Mouse (Mus musculus) heart, embryonic 14.5 days (tissue): ENCODE data around the gene Nelfcd. TPM values are rescaled to one million over a fixed set of nuclear protein-coding genes. Genes with fewer than 3 reads are reported as not detected.

ENCODE experiments used
- ATAC-seq: fragments of 200-750 bp; cut with Nextera tagmentation; 2 replicates; pipeline ENCODE4 v1.8.0; 2017; ENCODE audit warnings: low read depth, moderate TSS enrichment; ENCODE audit not compliant: insufficient number of reproducible peaks, insufficient read depth, low FRiP score
- H3K27ac ChIP-seq, 2 experiments: fragments of 200-500 bp in 1 of 2; fragments of 300-500 bp in 1 of 2; sonication (generic) in 1 of 2; replicated peaks in 1 of 2; 2 replicates each; pipeline ENCODE4 v1.5.1; 2012 to 2014; ENCODE audit warnings: low read depth in 2 of 2, low read length in 2 of 2, control low read depth in 1 of 2, mild to moderate bottlenecking in 1 of 2, mixed read lengths in 1 of 2; ENCODE audit not compliant: control insufficient read depth in 1 of 2, insufficient read depth in 1 of 2
- H3K27me3 ChIP-seq: fragments of 300-500 bp; sonication (generic); 2 replicates; pipeline ENCODE4 v1.6.1; 2014; ENCODE audit warnings: mild to moderate bottlenecking, low read length, control low read depth; ENCODE audit not compliant: control insufficient read depth, insufficient read depth
- H3K36me3 ChIP-seq: fragments of 300-500 bp; sonication (generic); 2 replicates; pipeline ENCODE4 v1.6.1; 2014; ENCODE audit warnings: mild to moderate bottlenecking, control low read depth, low read length, mixed read lengths; ENCODE audit not compliant: control insufficient read depth, insufficient read depth
- H3K4me1 ChIP-seq, 2 experiments: fragments of 200-500 bp in 1 of 2; fragments of 300-500 bp in 1 of 2; sonication (generic) in 1 of 2; 2 replicates each; pipeline ENCODE4 v1.6.1; 2012 to 2014; ENCODE audit warnings: low read length in 2 of 2, control low read depth in 1 of 2, mixed read lengths in 1 of 2; ENCODE audit not compliant: control insufficient read depth in 2 of 2, insufficient read depth in 2 of 2
- H3K4me2 ChIP-seq: fragments of 300-500 bp; sonication (generic); 2 replicates; pipeline ENCODE4 v1.6.1; 2014; ENCODE audit warnings: mild to moderate bottlenecking, low read length
- H3K4me3 ChIP-seq, 2 experiments: fragments of 200-500 bp in 1 of 2; fragments of 300-500 bp in 1 of 2; sonication (generic) in 1 of 2; 2 replicates each; pipeline ENCODE4 v1.5.1; 2012 to 2014; ENCODE audit warnings: low read length in 2 of 2, mild to moderate bottlenecking in 2 of 2, control low read depth in 1 of 2, low read depth in 1 of 2, moderate library complexity in 1 of 2; ENCODE audit not compliant: control insufficient read depth in 1 of 2, insufficient read depth in 1 of 2
- H3K9ac ChIP-seq: fragments of 300-500 bp; sonication (generic); 2 replicates; pipeline ENCODE4 v1.6.1; 2014; ENCODE audit warnings: mild to moderate bottlenecking, low read length
- H3K9me3 ChIP-seq: fragments of 300-500 bp; sonication (generic); 2 replicates; pipeline ENCODE4 v1.6.1; 2016; ENCODE audit warnings: low read length, control low read depth; ENCODE audit not compliant: control insufficient read depth
- WGBS: fragments of 180-500 bp; shearing (Covaris S2); extraction: QIAGEN DNeasy Blood & Tissue Kit; methylation state at CpG from one replicate; pipeline ENCODE4 v1.1.7; 2014; 5-methylcytosine and 5-hydroxymethylcytosine counted together
- polyA plus RNA-seq: library from polyadenylated mRNA; unstranded; fragments of >200 nt; fragmentation: Nextera tagmentation; extraction: Ambion mirVana; gene quantifications from 2 replicates; pipeline ENCODE4 v1.2.1, GENCODE M21; 2014

Gene Nelfcd
- polyA plus RNA-seq, 1 experiment from 2014 or later, result 79.3 TPM

DNA sequence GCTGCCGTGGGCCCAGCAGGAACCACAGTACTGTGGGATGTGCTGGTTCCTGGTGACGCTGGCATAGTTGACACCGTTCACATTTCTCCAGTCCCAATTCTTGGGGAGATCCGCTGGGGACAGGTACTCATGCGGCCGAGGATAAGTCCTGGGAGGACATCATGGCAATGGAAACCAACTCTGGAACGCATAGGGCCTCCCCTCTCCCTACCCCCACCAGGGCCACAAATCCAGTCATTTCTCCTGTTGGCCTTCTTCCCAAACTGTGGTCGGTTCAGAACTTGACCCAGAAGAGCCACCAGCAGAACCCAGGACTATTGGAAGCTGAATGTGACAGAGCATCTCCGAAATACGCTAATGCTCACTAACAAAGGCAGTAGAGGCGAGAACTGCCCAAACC, 22.6 kb downstream of the Nelfcd start:
- no peak for ATAC-seq
- peak overlapping the region; percentile 67 to 80 for H3K4me3 ChIP-seq
- no peaks in the 10 kb centered on the region for H3K27me3 ChIP-seq
- H3K36me3 ChIP-seq, result peaks cover 13% of the 10 kb centered on the region; the same call in 1 of the 2 replicates
- peak overlapping the region; percentile 77 for H3K9ac ChIP-seq
- H3K4me2 ChIP-seq, result peak overlapping the region; percentile 91
- peaks cover 17 to 26% of the 10 kb centered on the region in 2 experiments for H3K4me1 ChIP-seq
- no peaks in the 10 kb centered on the region for H3K9me3 ChIP-seq
- H3K27ac ChIP-seq, result no peak overlapping the region
- 68% methylated on average over 11 of the region's 11 CpGs for WGBS

DNA sequence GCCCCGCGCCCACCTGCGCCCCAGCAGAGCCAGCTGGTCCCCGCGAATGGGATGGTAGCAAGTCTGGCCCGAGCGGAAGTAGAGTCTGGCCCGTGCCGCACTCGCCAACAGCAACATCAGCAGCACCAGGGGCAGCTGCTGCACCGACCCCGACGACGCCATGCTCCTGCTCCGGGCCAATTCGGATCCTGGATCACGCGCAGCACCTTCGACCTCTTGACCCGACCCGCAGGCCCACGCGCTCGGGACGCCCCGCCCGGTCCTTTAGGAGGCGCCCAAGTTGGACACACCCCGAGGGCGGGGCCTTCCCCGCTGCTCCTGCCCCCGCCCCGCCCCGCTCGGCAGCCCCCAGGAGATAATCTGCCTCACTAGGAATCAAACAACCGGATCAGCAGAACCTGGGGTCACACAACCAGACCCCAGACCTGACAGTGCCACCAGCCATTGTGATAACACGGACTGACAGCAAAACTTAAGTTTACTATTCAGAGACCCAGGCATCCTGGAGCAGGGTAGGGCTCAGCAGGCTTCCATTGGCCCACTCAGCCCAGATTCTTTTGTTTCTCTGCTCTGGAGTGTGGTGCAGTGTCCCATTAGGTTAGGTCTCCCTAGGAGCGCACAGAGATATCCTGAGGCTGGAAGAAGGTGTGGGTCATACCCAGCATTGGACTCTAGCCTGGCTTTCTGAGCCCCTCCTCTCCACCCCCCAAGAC, 23.3 kb downstream of the Nelfcd start, which contains the start of gene Ctsz:
Ctsz (minus strand) TSS at position 303 of the 713 bp plus-strand sequence.
- ATAC-seq, result peak; percentile 45; the same call in 1 of the 2 replicates
- Histone ChIP-seq H3K9me3 (no peaks in the 10 kb centered on the region), H3K36me3 (peaks cover 8% of the 10 kb centered on the region; the same call in 1 of the 2 replicates), H3K27me3 (no peaks in the 10 kb centered on the region), H3K4me2 (peak within 1 kb of the TSS; percentile 91), H3K4me1 (peaks cover 19 to 28% of the 10 kb centered on the region in 2 experiments), H3K27ac (no peak within 1 kb of the TSS; a peak in 1 of 4 replicates), H3K4me3 (peak within 1 kb of the TSS; percentile 67 to 80), H3K9ac (peak within 1 kb of the TSS; percentile 77)
- under 1% methylated on average over 38 of the region's 38 CpGs for WGBS

DNA sequence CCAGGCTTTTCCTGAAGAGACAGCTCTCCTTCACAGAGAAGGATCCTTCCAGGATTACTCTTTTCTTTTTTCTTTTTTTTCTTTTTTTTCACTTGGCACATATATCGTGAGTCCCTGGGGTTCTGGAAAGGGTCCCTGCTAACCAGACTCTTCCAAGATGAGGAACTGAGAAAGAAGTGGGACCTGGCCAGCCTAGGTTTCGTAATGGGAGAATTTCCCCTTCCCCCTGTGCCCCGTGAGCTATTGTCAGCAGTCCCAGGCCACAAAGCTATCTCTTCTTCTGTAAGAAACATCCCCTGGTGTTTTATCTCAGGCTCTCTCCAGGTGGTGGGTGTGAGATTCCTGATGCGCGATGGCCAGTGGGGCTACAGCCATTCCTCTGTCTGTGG, 23.8 kb downstream of the Nelfcd start:
- Histone ChIP-seq H3K9me3 (no peaks in the 10 kb centered on the region), H3K9ac (0 out of 2 replicates have a peak overlapping the region, but pooled peaks have one; percentile 77), H3K4me1 (peaks cover 20 to 28% of the 10 kb centered on the region in 2 experiments), H3K4me3 (peak overlapping the region in 1 of 2 experiments; percentile 67; a peak in 1 of 4 replicates), H3K36me3 (peaks cover 8% of the 10 kb centered on the region; the same call in 1 of the 2 replicates), H3K27ac (no peak overlapping the region; a peak in 1 of 4 replicates), H3K27me3 (no peaks in the 10 kb centered on the region), H3K4me2 (peak overlapping the region; percentile 91)
- WGBS, result 28% methylated on average over 5 of the region's 5 CpGs
- ATAC-seq, result no peak

DNA sequence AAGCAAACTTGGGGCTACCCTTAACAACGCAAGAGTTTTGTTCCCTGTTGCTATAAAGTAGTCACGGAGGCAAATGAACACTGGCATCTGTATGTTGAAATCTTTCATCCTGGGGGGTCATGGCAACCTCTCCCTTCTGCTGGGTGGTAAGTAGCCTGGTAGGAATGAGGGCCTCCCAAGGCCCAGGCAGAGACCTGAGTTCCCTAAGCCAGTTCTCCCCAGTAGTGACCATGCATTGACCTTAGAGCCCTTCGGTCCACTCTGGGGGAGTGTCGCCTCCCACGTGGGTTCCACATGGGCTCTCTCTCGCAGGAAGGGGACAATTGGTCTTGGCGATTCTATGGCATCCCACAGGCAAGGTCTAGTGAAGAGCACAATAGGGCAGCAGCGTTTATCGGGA, 24.4 kb downstream of the Nelfcd start:
- WGBS, result 87% methylated on average over 9 of the region's 9 CpGs

DNA sequence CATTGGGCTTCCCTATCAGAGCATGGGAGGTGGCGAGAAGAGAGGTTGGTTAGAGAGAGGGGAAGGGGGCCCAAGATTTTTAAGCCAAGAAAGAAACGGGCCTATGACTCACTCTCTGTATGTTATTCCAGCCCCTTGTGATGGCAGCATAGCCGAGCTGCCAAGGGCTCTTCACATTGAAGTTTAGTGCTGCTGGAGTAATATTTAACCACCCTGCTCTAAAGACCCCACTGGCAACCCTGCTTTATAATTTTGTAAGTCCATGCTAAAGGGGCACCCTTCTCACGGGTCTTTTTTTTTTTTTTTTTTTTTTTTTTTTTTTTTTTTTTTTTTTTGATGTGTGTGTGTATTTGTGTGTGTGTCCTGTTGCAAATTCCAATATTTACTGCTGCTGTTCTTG, 26.3 kb downstream of the Nelfcd start:
- Histone ChIP-seq H3K4me2 (no peak overlapping the region), H3K36me3 (no peaks in the 10 kb centered on the region), H3K9me3 (no peaks in the 10 kb centered on the region), H3K4me3 (no peak overlapping the region), H3K4me1 (peaks cover 20 to 28% of the 10 kb centered on the region in 2 experiments), H3K27ac (no peak overlapping the region), H3K9ac (no peak overlapping the region), H3K27me3 (no peaks in the 10 kb centered on the region)
- ATAC-seq, result no peak
- 56% methylated on average over 4 of the region's 4 CpGs for WGBS

More for the DNA sequence above, 24.4 kb downstream of the Nelfcd start:
- H3K9ac ChIP-seq, result no peak overlapping the region
- H3K4me3 ChIP-seq, result no peak overlapping the region
- H3K36me3 ChIP-seq, result peaks cover 6% of the 10 kb centered on the region; the same call in 1 of the 2 replicates
- H3K27ac ChIP-seq, result no peak overlapping the region
- no peak for ATAC-seq
- no peaks in the 10 kb centered on the region for H3K9me3 ChIP-seq
- H3K27me3 ChIP-seq, result no peaks in the 10 kb centered on the region
- no peak overlapping the region for H3K4me2 ChIP-seq
- peaks cover 20 to 28% of the 10 kb centered on the region in 2 experiments for H3K4me1 ChIP-seq

DNA sequence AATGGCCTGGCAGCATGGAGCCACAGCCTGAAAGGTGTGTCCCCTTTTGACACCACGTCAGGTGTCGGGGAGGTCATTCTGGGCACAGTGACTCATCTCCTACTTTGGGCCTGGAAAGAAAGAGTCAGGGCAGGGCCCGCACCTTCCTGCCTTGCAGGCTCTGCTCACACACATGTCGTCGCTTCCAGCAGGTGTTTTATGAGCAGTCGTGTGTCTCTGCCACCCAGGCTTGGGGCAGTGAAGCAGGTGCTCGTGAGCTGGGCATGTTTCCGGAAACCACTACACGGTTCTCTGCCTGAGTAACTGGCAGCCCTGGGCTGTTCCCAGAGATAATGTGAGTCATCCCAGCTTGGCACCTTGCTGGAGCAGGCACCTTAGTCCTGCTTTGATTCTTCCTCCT, 26.9 kb downstream of the Nelfcd start:
- WGBS, result 43% methylated on average over 9 of the region's 9 CpGs
- H3K4me3 ChIP-seq, result no peak overlapping the region
- peak overlapping the region; percentile 20 to 46; a peak in 2 of 4 replicates for H3K27ac ChIP-seq
- H3K36me3 ChIP-seq, result no peaks in the 10 kb centered on the region
- no peaks in the 10 kb centered on the region for H3K9me3 ChIP-seq
- H3K4me1 ChIP-seq, result peaks cover 20 to 28% of the 10 kb centered on the region in 2 experiments
- no peak overlapping the region for H3K9ac ChIP-seq
- H3K4me2 ChIP-seq, result no peak overlapping the region
- H3K27me3 ChIP-seq, result no peaks in the 10 kb centered on the region
- ATAC-seq, result 0 out of 2 replicates have a peak, but pooled peaks have one; percentile 13

DNA sequence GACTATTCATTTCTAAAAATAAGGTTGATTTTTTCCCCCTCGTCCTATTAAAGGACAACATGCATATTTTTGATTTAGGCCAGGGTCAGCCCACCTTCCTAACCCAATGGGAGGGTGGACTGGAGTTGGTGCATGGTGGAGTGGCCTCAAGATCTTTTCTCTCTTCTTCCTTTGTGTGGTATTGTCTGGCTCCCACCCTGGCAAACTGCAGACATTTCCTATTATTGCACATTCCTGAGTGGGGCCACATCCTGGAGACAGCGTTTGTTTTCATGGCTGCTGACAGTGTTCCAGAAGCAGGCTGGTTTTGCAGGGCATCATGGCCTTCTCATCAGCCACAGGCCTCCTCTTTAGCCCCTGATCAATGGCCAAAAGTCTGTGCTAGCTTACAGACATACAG, 27.4 kb downstream of the Nelfcd start:
- no peak for ATAC-seq
- peak overlapping the region; percentile 20 to 50; a peak in 2 of 4 replicates for H3K27ac ChIP-seq
- H3K9ac ChIP-seq, result no peak overlapping the region
- H3K4me1 ChIP-seq, result peaks cover 19 to 26% of the 10 kb centered on the region in 2 experiments
- 37% methylated on average over 2 of the region's 2 CpGs for WGBS
- no peaks in the 10 kb centered on the region for H3K27me3 ChIP-seq
- no peak overlapping the region for H3K4me2 ChIP-seq
- H3K9me3 ChIP-seq, result no peaks in the 10 kb centered on the region
- no peaks in the 10 kb centered on the region for H3K36me3 ChIP-seq
- H3K4me3 ChIP-seq, result no peak overlapping the region
